Mouse (Mus musculus) liver, embryonic 14.5 days (tissue): Measurements from ENCODE around the gene Pcbp3.

ENCODE experiments used
- CTCF ChIP-seq: IDR thresholded peaks from 2 replicates; pipeline ENCODE4 v1.5.1; 2016; ENCODE audit warnings: antibody characterized with exemption, low read depth, control low read depth
- EP300 ChIP-seq: IDR thresholded peaks from 2 replicates; pipeline ENCODE4 v1.6.1; 2016; ENCODE audit warnings: antibody characterized with exemption, low read depth

DNA sequence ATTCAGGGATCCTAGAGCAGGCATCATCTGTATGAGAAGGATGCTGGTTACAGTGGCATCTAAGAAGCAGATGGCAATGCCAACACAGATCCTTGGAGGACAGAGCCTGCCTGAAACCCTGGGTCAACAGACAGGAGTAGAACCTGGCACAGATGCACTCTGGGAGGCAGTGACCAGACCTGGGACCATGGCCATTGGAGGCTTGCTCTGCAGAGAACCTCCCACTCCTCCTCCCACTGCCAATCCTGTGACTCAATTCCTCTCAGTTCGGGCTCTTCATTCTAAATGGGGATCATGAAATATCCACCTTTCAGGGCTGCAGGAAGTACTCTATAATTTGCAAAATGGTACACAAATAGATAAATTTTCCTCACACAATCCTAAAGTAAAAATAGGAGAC is 120.5 kb downstream of the Pcbp3 start:
- TF ChIP-seq CTCF (no peak), EP300 (no peak)
